Comparison of ENCODE assay signal across 16 mouse cellular contexts in the genomic region with DNA sequence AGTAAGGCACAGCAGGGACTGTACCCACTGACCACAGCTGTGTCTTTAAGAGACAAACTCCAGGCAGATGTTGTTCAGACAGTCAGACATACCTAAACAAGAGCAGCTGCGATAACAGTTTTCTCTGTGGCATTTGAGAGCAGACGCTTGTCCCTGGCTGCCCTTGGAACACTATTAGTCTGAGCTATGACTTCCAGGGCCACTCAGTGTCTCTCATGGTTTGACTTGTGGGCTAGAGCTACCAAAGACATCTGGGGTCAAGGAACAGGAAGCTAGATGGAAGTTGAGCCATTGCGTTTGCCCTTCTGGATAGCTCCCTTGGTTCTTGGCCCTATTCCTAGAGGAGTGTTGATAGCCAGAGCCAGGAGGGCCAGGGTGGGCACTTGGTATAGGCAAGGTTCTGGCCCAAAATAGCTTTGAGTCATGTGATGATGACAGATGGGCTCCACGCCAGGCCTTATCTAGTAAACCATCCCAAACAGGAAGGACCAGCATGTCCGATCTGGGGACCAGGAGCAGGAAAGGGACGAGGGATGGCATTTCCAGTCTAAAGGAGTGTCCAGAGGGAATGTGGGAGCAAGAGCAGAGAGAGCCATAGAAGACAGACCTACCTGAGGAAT. TPM values are rescaled to one million over a fixed set of nuclear protein-coding genes. Genes with fewer than 3 reads are reported as not detected.
DNase-seq lines count a peak whose midpoint lies in the region; ATAC-seq and TF ChIP-seq lines count a peak whose summit lies in the region.
"Had no signal": no experiment of that assay in that cellular context is flagged by ENCODE, and none has a peak within 500 bp of the region (broad histone marks: within the 10 kb centered on the region; RNA-seq: fewer than 3 reads in every experiment).

No protein-coding gene starts in this region.

- TF ChIP-seq CTCF in gastrocnemius, adult 2 months (IDR thresholded peaks at IDR 0.05): no peak
- TF ChIP-seq CTCF in lung, adult 2 months (IDR thresholded peaks at IDR 0.05; ENCODE audit: insufficient read depth, low read length): no peak

- peak overlapping the region; percentile 40; the same call in 1 of the 2 replicates for H3K27ac ChIP-seq in gastrocnemius, adult 2 months
- H3K27ac ChIP-seq: embryonic facial prominence, embryonic 15.5 days; hindbrain, embryonic 15.5 days; midbrain, embryonic 13.5 days; neural tube, embryonic 15.5 days had no signal

- no peak for ATAC-seq in frontal cortex, adult (ENCODE audit: low TSS enrichment)
- ATAC-seq: midbrain, embryonic 13.5 days had no signal

- intact Hi-C loops in gastrocnemius, adult 2 months (cut with DNase I): no loop called here
- intact Hi-C loops in left cerebral cortex, postnatal 10 days (cut with DNase I): no loop called here

- WGBS in lung, adult 2 months: 30% methylated on average over 6 of the region's 6 CpGs

- peaks cover 33% of the 10 kb centered on the region for H3K4me1 ChIP-seq in lung, adult 2 months (ENCODE audit: control insufficient read depth, insufficient read depth, low read length)

- DNase-seq in gastrocnemius, adult 2 months: no peak
- DNase-seq in gastrocnemius, adult 8-10 months (ENCODE audit: low spot score in 2 of 2): no peak
- DNase-seq in adrenal gland, adult (ENCODE audit: inconsistent age in 2 of 2, low spot score in 1 of 2): peak; percentile 83 to 90
- peak; percentile 76 for DNase-seq in kidney, adult 18-20 months
- DNase-seq in lung, adult 2 months: peak; percentile 76
- DNase-seq in natural killer cell, adult 2 months (ENCODE audit: low spot score in 2 of 2): no peak
- DNase-seq in left cerebral cortex, postnatal 10 days (ENCODE audit: extremely low spot score in 1 of 2, low spot score in 2 of 2): no peak
- DNase-seq: cerebellum, adult 8-10 months; right cerebral cortex, postnatal 4 days had no signal

- H3K4me3 ChIP-seq in gastrocnemius, adult 2 months: no peak overlapping the region
- no peak overlapping the region for H3K4me3 ChIP-seq in lung, adult 2 months (replicated peaks; ENCODE audit: extremely low read depth, low read depth, low read length)
- H3K4me3 ChIP-seq: embryonic facial prominence, embryonic 15.5 days; hindbrain, embryonic 15.5 days; midbrain, embryonic 13.5 days; neural tube, embryonic 15.5 days had no signal

- no peak for TF ChIP-seq POLR2A in lung, adult 2 months (IDR thresholded peaks at IDR 0.05; ENCODE audit: borderline replicate concordance, extremely low read depth, low read depth, low read length)

RNA-seq across cellular contexts. Expression of a gene that starts 2.8 kb away (rescaled TPM):
- total RNA-seq in gastrocnemius, adult 2 months (2021): 1 to 10 TPM; 4.3 to 5.2 TPM
- 1 to 10 TPM; 3.6 to 5.3 (median 4.1) TPM for total RNA-seq in gastrocnemius, adult 8-10 months (2022)
- 181 and 187 TPM in 2 replicates for polyA plus RNA-seq in lung, adult 2 months (2012; rRNA removed)
- 10 to 100 TPM; 13.6 to 16.2 TPM for total RNA-seq in left cerebral cortex, postnatal 10 days (2021)

RNA-seq across cellular contexts. Expression of a gene that starts 38.2 kb away (rescaled TPM):
- total RNA-seq in gastrocnemius, adult 2 months (2021): 100 to 1,000 TPM; 471 to 485 TPM
- 100 to 1,000 TPM; 484 to 519 (median 495) TPM for total RNA-seq in gastrocnemius, adult 8-10 months (2022)
- 53.0 and 67.3 TPM in 2 replicates for polyA plus RNA-seq in lung, adult 2 months (2012; rRNA removed)
- total RNA-seq in left cerebral cortex, postnatal 10 days (2021): 10 to 100 TPM; 43.8 to 50.6 TPM

RNA-seq across cellular contexts. Expression of a gene that starts 40.6 kb away (rescaled TPM):
- total RNA-seq in gastrocnemius, adult 2 months (2021): not detected
- not detected for total RNA-seq in gastrocnemius, adult 8-10 months (2022)
- polyA plus RNA-seq in lung, adult 2 months (2012; rRNA removed): 0.05 and 2.0 TPM in 2 replicates
- not detected for total RNA-seq in left cerebral cortex, postnatal 10 days (2021)
- total RNA-seq: layer of hippocampus, postnatal 14 days had no signal
- polyA plus RNA-seq: frontal cortex, adult 2 months had no signal

Comparison
In these comparisons a context has a peak if more than half of its experiments do, and no peak if none do; other contexts are left out.
1. DNase-seq: peak in adrenal gland, adult (2 of 2), kidney, adult 18-20 months (single experiment) and lung, adult 2 months (single experiment); none in gastrocnemius, adult 2 months (single experiment), gastrocnemius, adult 8-10 months (0 of 2), natural killer cell, adult 2 months (0 of 2) and left cerebral cortex, postnatal 10 days (0 of 2).
2. RNA of a gene that starts 38.2 kb away (total RNA-seq): 484 to 519 TPM in gastrocnemius, adult 8-10 months and 471 to 485 TPM in gastrocnemius, adult 2 months; 43.8 to 50.6 TPM in left cerebral cortex, postnatal 10 days; every median in the first group is over 4 times any median in the second.